Mouse (Mus musculus): Measurements from ENCODE around the gene Shroom2. TPM values are rescaled to one million over a fixed set of nuclear protein-coding genes. Genes with fewer than 3 reads are reported as not detected.
"Not testable (repeated sequence)": the region's sequence is repeated elsewhere in the genome, so short reads cannot be mapped to it uniquely, and the experiment has no call there.

The Shroom2 gene
- polyA plus RNA-seq, 1 experiment from 2014 or later = 1.3 TPM

DNA sequence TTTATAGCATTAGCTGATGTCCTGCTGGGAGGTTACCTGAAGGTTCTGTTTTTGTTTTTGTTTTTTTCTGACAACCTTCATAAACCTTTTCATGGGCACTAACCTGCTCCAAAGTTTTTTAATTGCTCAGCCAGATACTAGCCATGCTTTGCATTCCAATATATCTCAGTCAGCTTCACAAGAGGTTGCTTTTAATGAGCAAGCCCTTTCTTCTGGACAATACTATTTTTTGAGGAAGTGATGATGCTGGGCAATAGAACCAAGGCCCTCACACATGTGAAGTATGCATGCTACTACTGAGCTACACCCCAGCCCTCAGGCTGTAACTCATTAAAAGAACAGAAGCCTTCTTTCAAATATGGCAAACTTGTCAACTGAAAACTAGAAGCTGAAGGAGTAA is 52.6 kb downstream of the Shroom2 start:
- Histone ChIP-seq H3K4me3 (ENCODE audit: low read depth, low read length) (no peak overlapping the region), H3K27me3 (ENCODE audit: control insufficient read depth, insufficient read depth, low read depth, low read length) (no peaks in the 10 kb centered on the region), H3K9ac (ENCODE audit: low read depth, low read length) (no peak overlapping the region), H3K9me3 (replicated peaks; ENCODE audit: control insufficient read depth, low read length) (no peaks in the 10 kb centered on the region), H3K4me2 (ENCODE audit: low read depth, low read length) (no peak overlapping the region), H3K4me1 (ENCODE audit: control insufficient read depth, low read depth, low read length) (no peaks in the 10 kb centered on the region), H3K27ac (ENCODE audit: low read length) (no peak overlapping the region), H3K36me3 (ENCODE audit: control insufficient read depth, insufficient read depth) (no peaks in the 10 kb centered on the region)
- no peak for ATAC-seq (ENCODE audit: low read depth)

DNA sequence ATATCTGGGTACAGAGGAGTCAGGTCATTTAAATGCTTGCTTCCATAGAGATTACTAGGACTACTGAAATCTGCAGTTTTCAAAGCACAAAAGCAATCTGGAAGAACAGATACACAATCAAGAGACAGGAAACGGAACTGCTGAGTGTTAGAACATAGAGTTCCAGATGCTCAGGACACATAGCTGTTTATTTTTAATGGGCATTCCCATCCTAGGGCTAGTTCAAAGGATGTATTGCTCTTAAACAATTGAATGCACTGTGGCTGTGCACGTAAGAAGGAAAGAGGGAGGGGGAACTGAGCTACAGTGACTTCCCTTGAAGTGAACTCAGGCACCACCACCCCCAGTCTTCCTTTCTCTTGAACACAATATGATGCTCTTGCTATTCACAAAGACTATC is 58.5 kb downstream of the Shroom2 start:
- H3K27ac ChIP-seq (ENCODE audit: low read length); H3K9ac ChIP-seq (ENCODE audit: low read depth, low read length); H3K4me3 ChIP-seq (ENCODE audit: low read depth, low read length); H3K36me3 ChIP-seq (ENCODE audit: control insufficient read depth, insufficient read depth); ATAC-seq (ENCODE audit: low read depth); H3K27me3 ChIP-seq (ENCODE audit: control insufficient read depth, insufficient read depth, low read depth, low read length); H3K4me1 ChIP-seq (ENCODE audit: control insufficient read depth, low read depth, low read length); H3K4me2 ChIP-seq (ENCODE audit: low read depth, low read length); H3K9me3 ChIP-seq (replicated peaks; ENCODE audit: control insufficient read depth, low read length): not testable (repeated sequence)
- WGBS (ENCODE audit: insufficient replicate concordance) = 40% methylated on average over 2 of the region's 2 CpGs

DNA sequence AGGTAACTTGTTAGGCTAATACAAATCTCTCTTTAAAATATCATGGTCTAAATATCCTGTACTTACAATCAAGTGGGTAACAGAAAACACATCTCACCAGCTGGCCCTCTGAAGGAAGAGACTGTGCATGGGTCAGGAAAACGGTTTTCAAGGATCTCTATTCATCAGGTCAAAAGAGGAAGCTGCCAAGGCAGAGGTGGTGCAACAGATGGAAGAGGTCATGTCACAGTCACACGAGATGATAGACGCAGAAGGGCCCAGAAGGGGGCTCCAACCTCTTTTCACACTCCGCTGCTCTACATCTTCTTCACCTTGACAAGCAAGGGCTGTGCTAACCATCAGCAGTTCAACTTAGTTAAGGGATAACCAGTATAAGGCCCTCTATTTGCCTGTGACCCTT is 60.9 kb downstream of the Shroom2 start:
- ATAC-seq (ENCODE audit: low read depth) = no peak
- WGBS (ENCODE audit: insufficient replicate concordance) = 34% methylated on average over 4 of the region's 4 CpGs
- H3K27me3 ChIP-seq (ENCODE audit: control insufficient read depth, insufficient read depth, low read depth, low read length) = no peaks in the 10 kb centered on the region
- no peak overlapping the region for H3K4me2 ChIP-seq (ENCODE audit: low read depth, low read length)
- no peak overlapping the region for H3K9ac ChIP-seq (ENCODE audit: low read depth, low read length)
- no peaks in the 10 kb centered on the region for H3K36me3 ChIP-seq (ENCODE audit: control insufficient read depth, insufficient read depth)
- H3K4me1 ChIP-seq (ENCODE audit: control insufficient read depth, low read depth, low read length) = no peaks in the 10 kb centered on the region
- H3K9me3 ChIP-seq (replicated peaks; ENCODE audit: control insufficient read depth, low read length) = no peaks in the 10 kb centered on the region
- no peak overlapping the region for H3K4me3 ChIP-seq (ENCODE audit: low read depth, low read length)
- H3K27ac ChIP-seq (ENCODE audit: low read length) = no peak overlapping the region

DNA sequence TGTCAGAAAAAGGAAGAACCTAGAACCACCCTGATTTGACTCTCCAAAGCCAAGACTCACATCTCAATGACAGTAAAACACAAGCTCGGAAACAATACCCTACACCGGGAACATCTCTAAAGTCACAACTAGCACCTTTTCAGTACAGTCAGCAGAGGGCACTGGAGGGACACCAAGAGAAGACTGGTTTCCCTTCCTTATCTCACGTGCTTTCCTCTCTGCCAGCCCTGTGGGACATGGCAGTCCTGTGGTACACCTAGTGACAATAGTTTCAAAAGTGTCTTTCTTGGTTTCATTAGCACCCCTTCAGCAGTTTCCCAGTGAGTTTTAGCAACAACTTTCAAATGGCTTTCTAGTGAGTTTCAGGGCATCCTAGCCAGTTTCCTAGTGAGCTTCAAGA is 63.9 kb downstream of the Shroom2 start:
- H3K9me3 ChIP-seq (replicated peaks; ENCODE audit: control insufficient read depth, low read length) = no peaks in the 10 kb centered on the region
- ATAC-seq (ENCODE audit: low read depth) = no peak
- no peak overlapping the region for H3K27ac ChIP-seq (ENCODE audit: low read length)
- no peak overlapping the region for H3K4me3 ChIP-seq (ENCODE audit: low read depth, low read length)
- no peak overlapping the region for H3K4me2 ChIP-seq (ENCODE audit: low read depth, low read length)
- H3K36me3 ChIP-seq (ENCODE audit: control insufficient read depth, insufficient read depth) = no peaks in the 10 kb centered on the region
- 21% methylated on average over 3 of the region's 3 CpGs for WGBS (ENCODE audit: insufficient replicate concordance)
- no peaks in the 10 kb centered on the region for H3K27me3 ChIP-seq (ENCODE audit: control insufficient read depth, insufficient read depth, low read depth, low read length)
- no peaks in the 10 kb centered on the region for H3K4me1 ChIP-seq (ENCODE audit: control insufficient read depth, low read depth, low read length)
- H3K9ac ChIP-seq (ENCODE audit: low read depth, low read length) = no peak overlapping the region

DNA sequence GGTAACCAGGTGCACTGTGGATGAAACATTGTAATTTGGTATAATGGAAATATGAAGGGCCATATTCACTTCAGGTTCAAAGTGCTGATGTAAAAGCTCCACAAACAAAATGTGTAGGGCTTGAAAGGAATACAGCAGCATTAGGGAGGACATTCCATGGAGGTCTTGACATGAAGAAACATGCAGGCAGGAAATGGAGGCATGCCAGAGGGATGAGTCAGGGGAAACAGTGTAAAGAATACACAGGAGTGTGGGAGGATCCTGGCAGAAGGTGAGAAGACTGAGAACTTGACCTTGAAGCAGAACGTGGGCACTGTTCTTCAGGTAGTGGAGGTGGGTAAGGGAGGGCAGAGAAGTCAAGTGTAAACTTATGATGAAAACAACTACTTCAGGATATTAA is 65.6 kb downstream of the Shroom2 start:
- H3K36me3 ChIP-seq (ENCODE audit: control insufficient read depth, insufficient read depth) = no peaks in the 10 kb centered on the region
- no peak overlapping the region for H3K9ac ChIP-seq (ENCODE audit: low read depth, low read length)
- no peaks in the 10 kb centered on the region for H3K27me3 ChIP-seq (ENCODE audit: control insufficient read depth, insufficient read depth, low read depth, low read length)
- H3K4me3 ChIP-seq (ENCODE audit: low read depth, low read length) = no peak overlapping the region
- ATAC-seq (ENCODE audit: low read depth) = no peak
- no peaks in the 10 kb centered on the region for H3K9me3 ChIP-seq (replicated peaks; ENCODE audit: control insufficient read depth, low read length)
- H3K4me2 ChIP-seq (ENCODE audit: low read depth, low read length) = no peak overlapping the region
- WGBS (ENCODE audit: insufficient replicate concordance) = 45% methylated on average over 1 of the region's 1 CpGs
- no peak overlapping the region for H3K27ac ChIP-seq (ENCODE audit: low read length)
- H3K4me1 ChIP-seq (ENCODE audit: control insufficient read depth, low read depth, low read length) = no peaks in the 10 kb centered on the region

DNA sequence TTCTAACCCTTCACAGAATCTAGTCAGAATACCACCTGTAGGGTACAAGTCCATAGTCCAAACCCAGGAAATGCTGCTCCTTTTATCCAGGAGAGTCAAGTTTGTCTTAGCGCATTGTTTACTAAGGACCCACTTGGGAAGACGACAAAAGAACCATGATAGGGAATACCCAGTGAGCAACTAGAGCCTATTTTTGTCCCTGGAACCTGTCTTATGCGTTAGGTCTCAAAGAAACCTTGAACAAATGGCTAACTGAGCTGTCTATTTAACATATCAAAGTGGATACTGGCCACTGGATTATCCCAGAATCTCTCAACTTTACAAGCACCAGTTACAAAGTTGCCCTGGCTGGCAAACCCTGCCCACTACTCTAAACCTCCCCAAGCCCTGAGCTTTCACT is 67.6 kb downstream of the Shroom2 start:
- Histone ChIP-seq H3K9me3 (replicated peaks; ENCODE audit: control insufficient read depth, low read length) (no peaks in the 10 kb centered on the region), H3K9ac (ENCODE audit: low read depth, low read length) (no peak overlapping the region), H3K4me3 (ENCODE audit: low read depth, low read length) (no peak overlapping the region), H3K27me3 (ENCODE audit: control insufficient read depth, insufficient read depth, low read depth, low read length) (no peaks in the 10 kb centered on the region), H3K4me2 (ENCODE audit: low read depth, low read length) (no peak overlapping the region), H3K4me1 (ENCODE audit: control insufficient read depth, low read depth, low read length) (no peaks in the 10 kb centered on the region), H3K27ac (ENCODE audit: low read length) (no peak overlapping the region), H3K36me3 (ENCODE audit: control insufficient read depth, insufficient read depth) (no peaks in the 10 kb centered on the region)
- no peak for ATAC-seq (ENCODE audit: low read depth)
- 41% methylated on average over 3 of the region's 3 CpGs for WGBS (ENCODE audit: insufficient replicate concordance)

DNA sequence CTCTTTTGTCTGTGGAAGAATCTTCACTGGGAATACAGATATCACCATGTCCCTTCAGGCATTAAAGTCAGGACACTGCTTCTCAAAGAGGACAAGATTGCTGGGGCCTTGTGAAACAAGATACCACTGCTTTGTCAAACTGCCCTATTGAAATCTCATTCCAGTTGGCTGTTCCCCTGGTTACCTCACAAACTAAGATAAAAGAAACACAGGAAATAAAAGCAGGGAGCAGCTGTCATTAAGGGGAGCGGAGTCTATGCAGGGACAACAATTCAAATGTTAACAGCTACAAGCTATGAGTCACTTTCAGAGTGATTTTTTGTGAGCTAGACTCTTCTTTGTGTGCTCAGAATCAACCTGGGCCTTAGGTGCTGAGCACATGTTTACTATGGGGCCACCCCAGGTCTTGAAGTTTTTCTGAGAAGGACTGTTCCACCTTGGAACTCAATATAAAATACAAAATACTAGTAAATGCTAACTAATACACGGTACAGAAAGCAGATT is 78.4 kb downstream of the Shroom2 start:
- H3K9me3 ChIP-seq (replicated peaks; ENCODE audit: control insufficient read depth, low read length) = no peaks in the 10 kb centered on the region
- no peak for ATAC-seq (ENCODE audit: low read depth)
- no peaks in the 10 kb centered on the region for H3K4me1 ChIP-seq (ENCODE audit: control insufficient read depth, low read depth, low read length)
- H3K9ac ChIP-seq (ENCODE audit: low read depth, low read length) = no peak overlapping the region
- no peak overlapping the region for H3K4me3 ChIP-seq (ENCODE audit: low read depth, low read length)
- no peak overlapping the region for H3K4me2 ChIP-seq (ENCODE audit: low read depth, low read length)
- no peak overlapping the region for H3K27ac ChIP-seq (ENCODE audit: low read length)
- H3K36me3 ChIP-seq (ENCODE audit: control insufficient read depth, insufficient read depth) = no peaks in the 10 kb centered on the region
- whole genome bisulfite sequencing (ENCODE audit: insufficient replicate concordance) = 42% methylated on average over 2 of the region's 2 CpGs
- no peaks in the 10 kb centered on the region for H3K27me3 ChIP-seq (ENCODE audit: control insufficient read depth, insufficient read depth, low read depth, low read length)

DNA sequence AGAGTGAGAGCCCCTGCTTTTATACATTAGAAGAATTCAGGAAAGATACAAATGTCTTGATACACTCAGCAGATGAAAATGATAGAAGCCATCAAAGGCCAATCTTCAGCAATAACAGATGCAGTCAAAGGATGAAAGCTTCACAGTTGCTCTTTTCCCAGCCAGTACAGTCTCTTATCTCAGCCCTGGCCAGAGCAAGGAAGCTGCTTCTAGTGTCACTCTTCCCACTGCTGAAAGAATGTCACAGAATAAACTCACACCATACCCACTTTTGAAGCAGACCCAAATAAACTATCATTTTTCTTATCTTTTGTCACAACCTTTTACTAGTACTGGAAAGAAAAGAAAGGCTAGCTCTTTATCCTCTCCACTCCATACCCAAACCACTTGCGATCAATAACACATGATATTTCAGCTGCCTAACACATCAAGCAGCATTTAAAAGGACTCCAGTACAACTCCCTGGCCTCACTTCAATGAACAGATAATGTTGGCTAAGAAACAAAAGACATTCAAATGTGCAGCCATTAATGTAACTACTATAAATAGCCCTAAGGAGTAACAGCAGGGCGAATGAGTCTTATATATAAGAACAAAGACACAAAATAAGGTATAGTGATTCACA is 90.0 kb downstream of the Shroom2 start:
- Histone ChIP-seq H3K9me3 (replicated peaks; ENCODE audit: control insufficient read depth, low read length) (no peaks in the 10 kb centered on the region), H3K9ac (ENCODE audit: low read depth, low read length) (no peak overlapping the region), H3K4me2 (ENCODE audit: low read depth, low read length) (no peak overlapping the region), H3K4me1 (ENCODE audit: control insufficient read depth, low read depth, low read length) (no peaks in the 10 kb centered on the region), H3K27ac (ENCODE audit: low read length) (no peak overlapping the region), H3K4me3 (ENCODE audit: low read depth, low read length) (no peak overlapping the region), H3K27me3 (ENCODE audit: control insufficient read depth, insufficient read depth, low read depth, low read length) (peaks cover 2% of the 10 kb centered on the region; the same call in 1 of the 2 replicates), H3K36me3 (ENCODE audit: control insufficient read depth, insufficient read depth) (no peaks in the 10 kb centered on the region)
- 66% methylated on average over 2 of the region's 2 CpGs for WGBS (ENCODE audit: insufficient replicate concordance)
- no peak for ATAC-seq (ENCODE audit: low read depth)

DNA sequence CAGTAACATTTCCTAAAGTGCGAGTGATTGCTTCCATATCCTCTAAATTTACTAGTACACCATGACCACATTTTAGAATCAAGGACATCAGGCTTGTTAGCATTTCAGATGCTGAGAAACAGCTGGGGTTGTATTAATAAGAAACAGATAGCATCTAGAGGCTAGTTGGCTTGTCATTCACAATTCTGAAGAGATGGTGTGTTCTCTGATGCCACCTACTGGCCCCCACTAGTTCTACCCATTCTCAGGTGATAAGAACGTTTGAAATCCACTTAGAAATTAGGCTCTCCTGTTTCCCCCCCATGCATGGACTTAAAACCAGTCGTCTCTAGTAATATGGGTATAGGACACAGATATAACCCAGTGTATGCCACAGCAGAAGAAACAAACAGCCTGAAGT is 92.9 kb downstream of the Shroom2 start:
- H3K27me3 ChIP-seq (ENCODE audit: control insufficient read depth, insufficient read depth, low read depth, low read length) = peaks cover 2% of the 10 kb centered on the region; the same call in 1 of the 2 replicates
- H3K4me3 ChIP-seq (ENCODE audit: low read depth, low read length) = no peak overlapping the region
- no peak for ATAC-seq (ENCODE audit: low read depth)
- H3K27ac ChIP-seq (ENCODE audit: low read length) = no peak overlapping the region
- H3K9me3 ChIP-seq (replicated peaks; ENCODE audit: control insufficient read depth, low read length) = no peaks in the 10 kb centered on the region
- no peak overlapping the region for H3K4me2 ChIP-seq (ENCODE audit: low read depth, low read length)
- H3K4me1 ChIP-seq (ENCODE audit: control insufficient read depth, low read depth, low read length) = no peaks in the 10 kb centered on the region
- H3K9ac ChIP-seq (ENCODE audit: low read depth, low read length) = no peak overlapping the region
- 35% methylated on average over 3 of the region's 3 CpGs for WGBS (ENCODE audit: insufficient replicate concordance)
- H3K36me3 ChIP-seq (ENCODE audit: control insufficient read depth, insufficient read depth) = no peaks in the 10 kb centered on the region

Data from liver, embryonic 16.5 days (tissue).